Mouse (Mus musculus): Measurements from ENCODE around the gene Thada. TPM values are rescaled to one million over a fixed set of nuclear protein-coding genes. Genes with fewer than 3 reads are reported as not detected.
"Not testable (repeated sequence)": the region's sequence is repeated elsewhere in the genome, so short reads cannot be mapped to it uniquely, and the experiment has no call there.

The Thada gene
- total RNA-seq, 2 experiments from 2014 or later, result 12.9 to 15.2 TPM

DNA sequence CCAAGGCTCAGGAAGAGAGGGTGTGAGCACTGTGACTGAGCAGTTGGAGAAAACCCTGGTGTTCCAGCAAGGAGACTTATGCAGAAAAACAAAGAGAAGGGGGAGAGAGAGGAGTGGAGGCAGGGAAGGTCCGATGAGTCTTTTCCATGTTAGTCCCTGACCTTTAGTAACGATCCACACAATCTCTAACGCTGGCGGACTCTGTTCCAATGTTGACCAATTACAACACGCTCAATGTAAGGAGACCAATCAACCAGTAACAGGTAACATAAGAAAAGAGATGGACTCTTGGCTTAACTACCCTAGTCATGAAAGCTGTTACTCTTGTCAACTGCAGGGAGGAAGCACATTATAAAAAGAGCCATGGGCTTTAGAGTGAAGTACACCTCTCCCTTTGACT is 160.9 kb downstream of the Thada start:
- DNase-seq (ENCODE audit: low spot score in 2 of 2), result no peak

DNA sequence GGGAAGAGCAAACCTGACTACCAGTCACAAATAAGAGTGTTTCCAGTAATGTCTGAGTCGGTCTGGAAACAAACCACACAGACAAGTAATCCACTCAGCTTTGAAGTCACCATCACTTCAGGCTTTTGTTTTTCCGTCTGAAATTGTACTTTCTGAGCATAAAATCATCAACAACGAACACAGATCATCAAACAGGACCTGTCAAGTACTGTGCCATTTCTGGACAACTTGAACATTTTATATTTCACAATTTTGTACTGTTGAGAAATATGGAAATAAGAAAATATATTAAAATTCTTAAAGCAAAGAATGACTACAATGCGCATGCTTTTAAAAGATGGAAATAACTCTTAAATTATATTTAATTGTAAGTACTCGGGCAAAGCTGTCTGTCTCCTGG is 161.9 kb downstream of the Thada start:
- DNase-seq (ENCODE audit: low spot score in 2 of 2), result no peak

DNA sequence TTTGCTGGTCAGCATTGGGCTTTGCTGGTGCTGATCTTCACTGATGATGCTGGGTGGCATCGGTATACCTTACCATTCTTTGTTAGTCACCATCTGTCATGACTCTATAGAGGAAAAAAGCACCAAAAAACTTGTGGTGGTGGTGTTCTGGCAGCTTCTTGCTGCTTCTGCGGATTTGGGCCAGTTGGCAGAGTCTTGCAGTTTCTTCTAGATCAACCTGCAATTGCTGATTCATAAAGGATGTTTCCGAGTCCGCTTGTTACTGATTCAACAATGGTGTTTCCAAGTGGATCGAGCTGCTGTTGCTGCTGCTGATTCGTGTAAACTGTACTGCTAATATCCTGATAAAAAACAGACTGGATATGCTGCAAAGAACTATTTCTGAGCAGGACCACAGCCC is 168.0 kb downstream of the Thada start:
- no peak for DNase-seq (ENCODE audit: low spot score in 2 of 2)

DNA sequence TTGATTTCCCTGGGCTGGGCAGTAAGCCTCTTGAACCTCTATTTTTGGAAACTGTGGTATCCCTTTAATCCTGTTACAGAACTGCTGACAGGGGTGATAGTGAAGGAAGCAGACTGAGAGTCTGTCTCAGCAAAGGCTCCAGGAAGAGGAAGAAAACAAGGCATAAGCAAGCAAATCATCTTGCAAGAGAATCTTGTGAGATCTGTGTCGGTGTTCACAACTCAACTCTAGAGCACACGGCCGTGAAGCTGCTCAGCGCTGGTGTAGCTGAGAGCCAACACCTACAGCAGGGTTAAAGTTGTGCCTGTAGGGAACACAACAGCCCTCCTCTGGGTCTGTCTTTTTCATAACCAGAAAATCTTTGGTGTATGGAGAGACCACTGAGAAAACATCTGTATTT is 172.8 kb downstream of the Thada start:
- DNase-seq (ENCODE audit: low spot score in 2 of 2), result no peak

DNA sequence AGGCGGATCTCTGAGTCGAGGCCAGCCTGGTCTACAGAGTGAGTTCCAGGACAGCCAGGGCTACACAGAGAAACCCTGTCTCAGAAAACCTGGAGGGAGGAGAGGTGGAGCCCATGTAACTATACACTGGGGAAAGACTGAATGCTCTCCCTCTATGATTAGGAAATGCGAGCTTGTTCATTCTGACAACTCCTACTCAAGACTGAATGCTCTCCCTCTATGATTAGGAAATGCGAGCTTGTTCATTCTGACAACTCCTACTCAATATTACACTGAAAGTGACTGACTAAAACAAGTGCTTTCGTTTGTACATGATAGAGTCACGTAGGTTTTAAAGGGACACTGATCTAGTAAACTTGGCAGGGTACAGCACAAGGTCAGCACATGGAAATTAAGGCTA is 174.8 kb downstream of the Thada start:
- DNase-seq (ENCODE audit: low spot score in 2 of 2), result not testable (repeated sequence)

DNA sequence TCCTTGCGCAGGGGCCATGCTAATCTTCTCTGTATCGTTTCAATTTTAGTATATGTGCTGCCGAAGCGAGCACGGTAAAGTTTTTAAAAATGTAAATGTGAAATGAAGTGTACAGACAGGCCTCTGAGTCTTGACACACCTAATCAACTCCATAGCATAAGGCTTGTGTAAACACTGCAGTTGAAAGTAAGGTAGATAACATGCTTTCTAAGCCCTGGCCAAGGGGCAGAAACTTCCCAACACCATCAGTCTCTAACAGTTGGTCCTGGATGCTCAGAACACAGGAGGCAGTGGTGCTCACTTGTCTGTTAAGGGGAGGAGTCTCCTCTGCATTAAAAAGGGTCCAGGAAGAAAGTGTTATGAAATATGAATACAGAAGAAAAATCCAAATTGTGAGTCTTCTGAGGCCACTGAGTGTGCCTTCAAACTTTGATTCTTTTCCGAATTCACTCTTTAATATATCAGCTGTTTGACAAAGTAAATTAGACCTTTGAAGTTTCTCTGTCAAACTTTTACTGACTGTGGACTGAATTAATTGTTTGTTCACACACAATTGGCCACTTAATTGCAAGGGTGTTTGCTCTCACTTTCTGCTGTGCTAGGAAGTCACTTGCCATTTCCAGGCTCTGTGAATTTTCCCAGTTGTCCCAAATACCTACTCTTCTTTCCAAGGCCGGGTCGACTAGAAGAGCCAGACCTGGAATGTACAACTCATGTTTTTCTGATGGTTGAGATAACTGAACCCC is 178.2 kb downstream of the Thada start:
- no peak for DNase-seq (ENCODE audit: low spot score in 2 of 2)

DNA sequence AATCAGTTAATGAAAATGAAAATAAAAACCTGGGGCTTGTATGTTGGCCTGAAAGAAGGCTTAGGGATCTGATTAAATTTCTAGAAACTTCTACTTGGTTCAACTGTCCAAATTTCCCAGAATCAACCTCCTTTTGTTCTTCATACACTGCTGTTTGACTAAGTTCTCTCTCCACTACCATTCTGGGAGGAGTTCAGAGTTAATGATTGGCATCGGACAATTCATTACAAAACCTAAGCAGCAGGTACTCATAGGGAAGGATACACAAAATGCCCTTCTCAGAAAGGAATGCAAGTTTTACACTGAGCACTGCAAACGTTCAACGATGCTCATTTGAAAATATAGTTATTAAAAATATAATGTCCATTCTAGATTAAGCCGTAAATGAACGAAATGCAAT is 179.5 kb downstream of the Thada start:
- no peak for DNase-seq (ENCODE audit: low spot score in 2 of 2)

DNA sequence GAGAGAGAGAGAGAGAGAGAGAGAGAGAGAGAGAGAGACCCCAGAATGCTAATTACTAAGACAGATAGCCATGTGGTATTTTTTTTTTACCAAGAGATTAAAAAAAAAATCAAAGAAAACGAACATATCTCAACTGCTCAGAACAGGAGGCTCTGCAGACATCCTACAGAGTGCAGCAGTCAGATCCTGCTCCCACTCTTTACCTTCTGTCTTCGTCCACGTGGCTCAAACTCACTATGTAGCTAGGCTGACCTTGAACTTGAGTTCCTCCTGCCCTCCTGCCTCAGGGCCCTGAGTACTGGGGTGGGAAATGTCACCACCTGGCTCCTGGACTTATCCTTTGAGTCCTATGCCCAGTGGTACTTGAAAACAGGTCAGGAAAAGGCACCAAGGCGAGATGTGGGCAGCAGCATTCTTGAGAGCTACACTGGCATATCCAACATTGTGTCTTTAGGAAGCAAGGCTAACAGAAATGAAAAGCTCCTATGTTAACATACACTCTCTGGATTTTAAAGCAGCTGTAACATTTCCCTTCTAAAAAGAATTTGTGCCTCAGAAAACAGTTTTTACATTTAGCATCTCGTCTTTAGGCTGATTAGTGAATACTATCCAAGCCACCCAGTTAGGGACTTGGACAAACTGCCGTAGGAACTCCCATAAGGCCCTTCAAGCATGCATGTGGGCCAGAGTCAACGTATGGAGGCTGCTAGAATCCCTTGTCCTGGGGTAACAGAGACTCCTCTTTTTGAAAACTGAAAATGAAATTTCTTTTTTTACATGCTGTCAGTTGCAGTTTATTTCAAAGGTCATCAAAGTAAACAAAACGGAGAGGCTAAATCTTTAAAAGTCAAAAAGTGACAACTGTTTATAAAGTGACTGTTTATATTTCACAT is 183.4 kb downstream of the Thada start:
- no peak for DNase-seq (ENCODE audit: low spot score in 2 of 2)

DNA sequence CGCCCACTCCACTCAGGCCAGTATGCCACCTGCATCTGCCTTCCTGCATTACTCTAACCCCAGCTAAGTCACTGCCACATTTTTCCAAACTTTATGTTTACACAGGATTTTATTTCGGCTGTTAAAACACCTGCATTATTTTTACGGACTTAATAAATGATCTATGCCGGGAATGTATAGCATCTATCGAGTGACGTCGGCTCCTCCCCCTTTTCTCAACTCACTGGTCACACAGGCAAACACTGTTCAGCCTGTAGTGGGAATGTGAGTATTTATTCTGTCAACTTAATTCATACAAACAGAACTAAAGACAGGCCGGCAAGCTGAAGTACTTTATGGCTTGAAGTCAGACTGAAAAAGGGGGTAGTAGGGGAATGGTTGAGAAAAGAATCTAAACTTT is 187.0 kb downstream of the Thada start:
- DNase-seq (ENCODE audit: low spot score in 2 of 2), result no peak

DNA sequence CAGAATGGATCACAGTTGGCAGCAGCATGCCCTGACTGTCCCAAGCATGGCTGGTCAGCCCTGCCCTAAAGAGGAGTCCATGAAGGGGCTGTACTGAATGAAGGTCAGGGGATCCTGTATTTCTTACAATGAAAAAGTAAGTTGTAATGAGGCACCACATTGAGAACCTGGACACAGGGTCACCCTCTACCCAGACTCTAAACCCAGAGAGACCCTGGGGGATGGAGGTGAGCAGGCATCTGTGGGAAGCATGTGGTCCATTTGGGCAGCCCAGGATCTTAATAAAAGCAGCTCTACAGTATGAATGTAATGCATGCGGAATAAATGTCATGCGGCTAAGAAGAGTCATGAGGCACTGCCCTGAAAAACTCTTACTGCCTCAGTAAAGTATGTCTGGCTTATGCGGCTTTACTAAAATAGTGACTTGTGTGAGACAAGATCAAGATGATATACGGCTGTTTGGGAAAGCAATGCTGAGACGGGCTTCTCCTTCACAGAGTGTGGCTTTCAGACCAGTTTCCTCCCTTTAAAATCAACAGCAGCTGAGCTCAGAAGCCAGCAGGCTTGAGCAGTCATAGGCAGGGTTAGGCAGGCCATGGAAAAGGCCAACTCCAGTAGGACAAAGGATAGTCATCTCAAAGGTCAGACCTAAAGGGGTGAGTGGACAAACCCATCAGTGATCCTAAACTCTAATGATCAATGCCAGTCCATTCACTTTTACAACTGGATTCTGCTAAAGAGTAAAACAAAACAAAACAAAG is 187.6 kb downstream of the Thada start:
- no peak for DNase-seq (ENCODE audit: low spot score in 2 of 2)

DNA sequence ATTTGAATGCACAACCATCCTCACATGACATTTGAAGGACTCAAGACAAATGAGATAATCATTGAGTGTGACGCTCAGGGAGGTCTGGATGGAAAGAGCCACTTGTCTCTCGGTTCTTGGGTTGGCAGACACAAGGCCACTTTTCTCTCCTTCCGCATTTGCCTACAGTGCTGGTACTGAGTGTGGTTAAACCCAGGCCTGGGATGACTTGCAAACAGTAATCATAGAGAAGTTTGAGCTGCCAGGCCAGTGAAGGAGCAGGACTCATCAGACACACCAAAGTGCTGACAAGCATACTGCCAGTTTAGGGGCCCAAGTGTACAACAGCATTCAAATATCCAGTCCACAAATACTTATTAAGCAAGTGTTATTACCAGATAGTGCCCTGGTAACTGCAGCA is 191.0 kb downstream of the Thada start:
- DNase-seq (ENCODE audit: low spot score in 2 of 2), result no peak

DNA sequence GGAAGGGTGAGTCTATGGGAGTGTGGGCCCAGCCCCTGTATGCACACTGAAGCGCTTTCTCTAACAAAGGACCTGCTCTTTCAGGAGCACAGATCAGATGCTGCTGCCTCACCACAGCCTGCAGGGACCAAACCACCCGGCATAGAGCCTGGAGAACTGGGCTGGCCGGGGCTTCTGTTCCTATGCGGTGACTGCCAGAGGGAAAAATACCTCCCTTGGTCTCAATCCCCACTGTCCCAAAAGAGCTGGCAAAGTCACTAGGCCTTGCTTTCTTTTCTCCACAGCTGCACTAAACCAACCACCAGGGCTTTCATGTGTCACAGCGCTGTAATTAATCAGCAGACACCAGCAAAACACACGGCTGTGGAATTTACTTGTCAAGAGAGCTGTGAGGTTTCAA is 191.8 kb downstream of the Thada start:
- no peak for DNase-seq (ENCODE audit: low spot score in 2 of 2)

DNA sequence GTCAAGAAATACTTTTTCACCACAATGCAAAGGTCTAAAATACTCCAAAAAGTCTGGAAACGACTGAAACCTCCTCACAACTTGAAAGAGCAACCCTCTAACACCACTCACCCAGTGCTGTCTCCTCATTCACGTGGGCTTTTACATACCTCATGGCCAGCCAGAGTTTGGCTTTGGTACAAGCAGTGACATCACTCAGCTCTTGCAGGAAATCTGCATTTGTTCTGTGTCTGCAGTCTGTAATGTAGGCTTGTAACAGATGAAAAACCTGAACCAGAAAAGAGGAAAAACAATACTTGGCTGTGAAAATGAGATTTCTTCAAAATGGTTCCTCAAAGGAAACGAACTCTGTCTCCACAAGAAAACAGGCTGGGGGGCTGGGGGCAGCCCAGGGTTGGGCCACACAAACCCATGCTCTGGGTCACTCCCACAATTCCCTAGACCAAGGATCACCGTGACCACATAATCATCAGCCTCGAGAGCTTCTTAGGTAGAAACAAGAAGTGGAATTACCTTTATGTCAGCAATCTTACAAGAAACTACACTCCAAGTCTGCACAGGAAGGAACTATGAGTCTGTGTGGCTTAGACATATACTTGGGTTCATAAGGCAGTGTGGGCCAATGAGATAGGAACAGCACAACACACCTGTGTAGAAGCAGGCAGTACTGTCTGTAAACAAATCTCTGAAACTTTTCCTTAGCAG is 193.3 kb downstream of the Thada start:
- DNase-seq (ENCODE audit: low spot score in 2 of 2), result peak; percentile 37 to 59

DNA sequence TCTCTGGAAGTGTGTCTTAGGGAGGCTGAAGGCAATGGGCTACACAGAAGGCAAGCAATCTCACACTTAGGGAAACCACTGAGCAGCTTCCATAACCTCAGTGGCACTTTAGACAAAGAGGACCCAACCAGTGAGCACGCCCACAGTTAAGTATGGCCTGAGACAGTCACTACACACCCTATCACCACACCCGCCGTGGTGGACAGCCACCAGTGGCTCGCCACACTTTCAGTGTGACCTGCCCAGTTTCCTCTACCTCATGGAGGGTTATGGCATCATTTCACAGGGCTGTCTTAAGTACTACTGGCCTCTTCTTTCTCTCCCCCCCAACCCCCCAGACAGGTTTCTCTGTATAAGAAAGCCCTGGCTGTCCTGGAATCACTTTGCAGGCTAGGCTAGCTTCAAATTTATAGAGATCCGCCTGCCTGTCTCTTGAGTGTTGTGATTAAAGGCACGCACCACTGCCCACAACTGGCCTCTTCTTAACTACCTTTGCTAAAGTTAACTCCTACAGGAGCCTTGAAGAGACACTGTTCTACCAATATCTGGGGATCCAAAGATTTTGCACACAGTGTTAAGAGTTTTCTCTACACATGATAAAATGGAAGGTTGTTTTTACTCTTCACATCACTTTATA is 194.3 kb downstream of the Thada start:
- DNase-seq (ENCODE audit: low spot score in 2 of 2), result no peak

DNA sequence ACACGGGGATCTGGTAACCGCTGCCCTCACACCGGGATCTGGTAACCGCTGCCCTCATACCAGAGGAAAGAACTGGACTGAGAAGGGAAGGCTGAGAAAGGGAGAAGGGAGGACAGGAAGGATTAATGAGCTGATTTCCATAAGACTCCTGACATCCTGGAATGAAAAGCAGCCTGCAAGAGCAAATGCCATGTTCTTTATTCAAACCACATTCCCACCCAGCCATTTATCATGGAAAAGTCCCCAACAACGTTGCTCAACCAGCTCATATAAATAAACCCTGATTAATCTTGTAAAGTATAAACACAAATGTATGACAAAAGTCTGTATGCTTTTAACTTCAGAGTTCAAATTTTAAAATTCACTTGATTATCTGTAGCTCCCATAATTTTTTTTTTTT is 196.3 kb downstream of the Thada start:
- no peak for DNase-seq (ENCODE audit: low spot score in 2 of 2)

DNA sequence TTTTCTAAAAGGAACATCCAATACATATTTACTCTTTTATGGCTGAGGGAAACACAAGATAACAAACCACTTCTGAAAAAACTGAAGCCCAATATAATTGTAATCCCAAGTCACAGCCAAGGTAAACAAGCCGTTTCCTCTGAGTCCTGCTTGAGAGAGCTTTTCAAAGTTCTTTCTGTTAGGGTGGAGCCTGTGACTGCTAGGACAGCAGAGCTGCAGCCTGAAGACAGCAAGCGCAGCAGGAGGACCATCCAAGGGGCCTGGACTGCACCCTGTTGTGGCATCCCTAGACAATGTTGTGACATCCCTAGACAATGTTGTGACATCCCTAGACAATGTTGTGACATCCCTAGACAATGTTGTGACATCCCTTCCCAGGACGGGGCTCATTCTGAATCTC is 197.6 kb downstream of the Thada start:
- DNase-seq (ENCODE audit: low spot score in 2 of 2), result no peak

DNA sequence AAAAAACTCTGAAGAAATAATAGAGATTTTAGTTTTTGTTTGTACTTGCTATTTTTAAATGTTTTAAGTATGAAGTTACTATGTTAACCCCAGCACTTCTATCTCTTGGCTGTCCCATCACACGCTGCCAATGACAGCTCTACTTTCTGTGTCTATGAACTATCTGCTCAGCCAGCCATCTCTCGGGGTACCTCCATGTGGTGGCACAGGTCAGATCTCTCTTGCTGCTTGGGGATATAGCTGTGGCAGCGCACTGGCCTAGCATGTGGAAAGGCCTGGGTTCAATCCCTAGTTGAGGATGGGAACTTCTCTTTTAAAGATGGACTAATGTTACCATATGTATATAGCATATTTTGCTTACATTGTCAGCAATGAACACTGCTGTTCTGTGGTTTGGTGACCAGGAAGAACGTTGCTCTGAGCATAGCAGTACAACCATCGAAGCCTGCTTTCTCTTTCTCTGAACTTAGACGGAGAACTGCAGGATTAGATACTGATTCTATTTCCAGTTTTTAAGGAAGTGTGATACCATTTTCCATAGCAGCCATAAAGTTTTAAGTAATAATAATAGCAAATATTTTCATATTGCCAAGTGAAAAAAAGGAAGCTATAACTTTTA is 198.4 kb downstream of the Thada start:
- no peak for DNase-seq (ENCODE audit: low spot score in 2 of 2)

DNA sequence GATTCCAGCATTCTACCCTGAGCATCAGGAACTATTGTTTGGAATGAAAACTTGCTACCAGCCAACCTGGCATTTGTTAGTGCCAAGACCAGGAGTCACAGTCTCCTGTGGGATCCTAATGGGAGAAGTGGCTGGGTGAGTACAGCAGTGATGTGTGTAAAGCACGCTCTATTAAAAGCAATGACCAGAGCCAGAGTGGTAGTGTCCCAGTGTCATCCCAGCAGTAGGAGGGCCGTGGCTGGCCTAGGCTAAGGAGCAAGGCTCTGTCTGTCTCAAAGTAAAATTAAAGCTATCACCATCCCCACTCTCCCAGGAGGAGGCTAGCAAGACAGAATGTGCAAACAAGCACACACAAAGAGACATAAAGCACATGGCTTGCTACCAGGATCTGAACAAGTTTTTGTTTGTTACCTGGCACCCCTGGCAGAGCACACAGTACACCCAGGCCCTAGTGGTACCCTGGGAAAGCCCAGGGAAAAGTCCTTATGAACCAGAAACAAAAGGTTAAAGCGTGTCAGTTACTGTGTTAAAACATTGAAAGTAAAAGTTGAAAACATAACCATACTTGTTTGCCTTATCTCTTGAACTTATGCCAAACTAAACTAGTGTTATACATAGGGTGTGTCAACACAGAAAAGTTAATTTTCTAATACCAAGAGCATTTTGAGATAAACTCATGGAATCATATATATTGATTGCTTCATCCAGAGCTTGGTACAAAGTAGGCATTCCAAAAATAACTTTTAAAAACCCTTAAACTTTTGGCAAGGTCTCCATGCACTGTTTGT is 199.7 kb downstream of the Thada start:
- DNase-seq (ENCODE audit: low spot score in 2 of 2), result no peak

DNA sequence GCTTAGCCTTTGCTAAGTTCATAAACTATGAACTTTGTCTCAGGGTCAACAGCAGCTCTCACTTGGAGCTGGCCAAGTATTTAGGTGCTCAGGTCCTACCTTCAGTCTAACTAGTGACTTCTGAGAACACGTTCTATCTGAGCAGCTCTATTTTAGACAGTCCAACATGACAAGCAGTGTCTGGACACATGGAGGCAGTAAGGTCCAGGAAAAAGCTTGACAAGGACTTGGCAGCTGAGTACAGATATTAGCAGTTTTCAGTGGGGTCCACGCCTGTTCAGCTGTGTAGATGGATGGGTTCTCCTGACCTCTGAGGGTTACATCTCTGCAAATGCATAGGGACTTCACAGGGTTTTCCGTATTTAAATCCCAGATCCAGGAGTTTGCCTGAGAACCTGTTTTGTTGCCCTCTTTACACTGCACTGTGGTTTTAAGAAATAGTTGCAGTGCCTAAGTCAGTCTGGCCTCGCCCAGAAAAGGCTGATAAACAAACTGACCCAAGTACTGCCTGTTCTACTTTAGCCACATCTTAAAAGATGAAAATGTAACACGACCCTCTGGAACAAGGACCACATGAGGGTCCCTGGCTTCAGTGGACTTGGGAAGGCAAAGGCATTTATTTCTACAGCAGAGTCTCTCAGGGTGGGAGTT is 200.4 kb downstream of the Thada start:
- DNase-seq (ENCODE audit: low spot score in 2 of 2), result no peak

Data from layer of hippocampus, adult 18-20 months (tissue).